Mouse (Mus musculus): ENCODE measurements at regions not wholly inside any gene's neighbourhood (a gene's known extent, or its start where the extent isn't known, plus 50 kb on each side); places are given as distances from the start of the nearest gene placed in this dataset.

DNA sequence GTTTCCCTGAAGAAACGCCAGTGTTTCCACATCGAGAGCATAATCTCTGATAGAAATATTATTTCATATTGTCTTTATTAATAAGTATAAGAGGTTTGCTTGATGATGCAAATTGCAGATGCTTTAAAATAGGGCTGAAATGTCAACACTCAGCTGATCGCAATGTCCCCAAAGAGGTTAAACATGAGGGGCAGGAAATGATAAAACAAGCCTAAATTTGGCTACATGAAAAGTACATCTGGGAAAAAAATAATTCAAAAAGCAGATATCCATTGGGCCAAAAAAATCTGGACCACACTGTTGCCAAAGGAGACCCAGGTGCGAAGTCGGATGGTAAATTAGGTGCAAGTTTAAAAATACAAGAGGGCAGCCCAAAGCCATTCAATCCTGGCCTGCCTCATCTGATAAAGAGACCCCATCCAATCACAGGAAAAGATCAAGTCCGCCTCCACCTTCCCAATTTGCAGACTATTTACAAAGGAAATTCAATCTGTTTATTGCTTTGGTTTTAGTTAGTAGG, 229.2 kb downstream of the Icos start:
- WGBS = 90% methylated on average over 6 of the region's 6 CpGs
- no peaks in the 10 kb centered on the region for H3K9me3 ChIP-seq (ENCODE audit: control insufficient read depth, low read length)
- H3K36me3 ChIP-seq (ENCODE audit: control insufficient read depth, insufficient read depth, low read length) = no peaks in the 10 kb centered on the region
- ATAC-seq (ENCODE audit: low FRiP score) = no peak
- no peak overlapping the region for H3K27ac ChIP-seq (ENCODE audit: low read depth, low read length)
- no peak overlapping the region for H3K9ac ChIP-seq (ENCODE audit: low read length)
- H3K4me3 ChIP-seq (ENCODE audit: low read depth, low read length) = no peak overlapping the region
- no peak for DNase-seq (ENCODE audit: low spot score, missing footprints)
- H3K27me3 ChIP-seq (ENCODE audit: control insufficient read depth, insufficient read depth, low read length) = no peaks in the 10 kb centered on the region
- H3K4me1 ChIP-seq (ENCODE audit: control insufficient read depth, insufficient read depth, low read length) = peaks cover 6% of the 10 kb centered on the region
- H3K4me2 ChIP-seq = no peak overlapping the region

DNA sequence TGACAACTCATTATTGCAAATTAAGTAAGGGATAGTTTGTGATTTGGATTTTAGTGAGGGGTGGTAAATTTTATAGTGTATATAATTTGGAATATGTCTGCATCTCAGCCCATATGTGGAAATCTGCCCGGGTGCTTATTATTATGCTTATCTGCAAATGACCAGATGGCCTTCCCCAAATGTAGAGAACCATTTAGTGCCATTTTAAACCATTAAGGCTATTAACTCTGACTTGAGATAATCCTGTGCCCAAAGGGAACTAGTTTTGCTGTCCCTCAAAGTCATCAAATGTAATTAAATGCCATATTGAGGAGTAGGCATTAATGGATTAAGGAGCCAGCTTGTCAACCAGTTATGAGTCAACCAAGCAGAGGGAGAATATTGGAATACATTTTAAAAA, 230.7 kb downstream of the Icos start:
- no peak overlapping the region for H3K4me2 ChIP-seq
- H3K4me1 ChIP-seq (ENCODE audit: control insufficient read depth, insufficient read depth, low read length) = peaks cover 2% of the 10 kb centered on the region
- DNase-seq (ENCODE audit: low spot score, missing footprints) = no peak
- ATAC-seq (ENCODE audit: low FRiP score) = no peak
- no peak overlapping the region for H3K4me3 ChIP-seq (ENCODE audit: low read depth, low read length)
- no peaks in the 10 kb centered on the region for H3K36me3 ChIP-seq (ENCODE audit: control insufficient read depth, insufficient read depth, low read length)
- H3K9ac ChIP-seq (ENCODE audit: low read length) = no peak overlapping the region
- H3K27me3 ChIP-seq (ENCODE audit: control insufficient read depth, insufficient read depth, low read length) = no peaks in the 10 kb centered on the region
- H3K27ac ChIP-seq (ENCODE audit: low read depth, low read length) = no peak overlapping the region
- WGBS = 73% methylated on average over 1 of the region's 1 CpGs
- H3K9me3 ChIP-seq (ENCODE audit: control insufficient read depth, low read length) = no peaks in the 10 kb centered on the region

DNA sequence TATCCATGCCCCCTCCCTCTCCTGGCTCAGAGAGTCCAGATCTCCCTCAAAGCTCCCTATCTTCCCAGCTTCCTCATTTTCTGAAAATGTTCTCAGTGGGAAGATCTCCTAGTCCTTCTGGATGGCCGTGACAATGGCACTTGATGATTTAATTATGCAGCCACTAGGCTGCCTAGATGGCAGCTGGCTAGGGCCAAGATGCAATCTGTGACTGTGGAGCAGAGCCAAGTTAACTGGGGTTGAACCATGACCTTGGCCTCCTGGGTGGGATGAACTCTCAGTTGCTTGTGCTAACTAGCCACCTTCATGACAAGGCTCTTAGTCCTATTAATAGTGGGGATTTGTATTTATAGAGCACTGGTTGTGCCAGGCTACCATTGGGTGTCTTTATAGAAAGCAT, 243.4 kb downstream of the Icos start:
- no peaks in the 10 kb centered on the region for H3K4me1 ChIP-seq (ENCODE audit: control insufficient read depth, insufficient read depth, low read length)
- no peak overlapping the region for H3K27ac ChIP-seq (ENCODE audit: low read depth, low read length)
- ATAC-seq (ENCODE audit: low FRiP score) = no peak
- H3K27me3 ChIP-seq (ENCODE audit: control insufficient read depth, insufficient read depth, low read length) = no peaks in the 10 kb centered on the region
- DNase-seq (ENCODE audit: low spot score, missing footprints) = no peak
- H3K4me3 ChIP-seq (ENCODE audit: low read depth, low read length) = no peak overlapping the region
- 64% methylated on average over 1 of the region's 1 CpGs for WGBS
- H3K9ac ChIP-seq (ENCODE audit: low read length) = no peak overlapping the region
- no peaks in the 10 kb centered on the region for H3K36me3 ChIP-seq (ENCODE audit: control insufficient read depth, insufficient read depth, low read length)
- no peaks in the 10 kb centered on the region for H3K9me3 ChIP-seq (ENCODE audit: control insufficient read depth, low read length)
- H3K4me2 ChIP-seq = no peak overlapping the region

DNA sequence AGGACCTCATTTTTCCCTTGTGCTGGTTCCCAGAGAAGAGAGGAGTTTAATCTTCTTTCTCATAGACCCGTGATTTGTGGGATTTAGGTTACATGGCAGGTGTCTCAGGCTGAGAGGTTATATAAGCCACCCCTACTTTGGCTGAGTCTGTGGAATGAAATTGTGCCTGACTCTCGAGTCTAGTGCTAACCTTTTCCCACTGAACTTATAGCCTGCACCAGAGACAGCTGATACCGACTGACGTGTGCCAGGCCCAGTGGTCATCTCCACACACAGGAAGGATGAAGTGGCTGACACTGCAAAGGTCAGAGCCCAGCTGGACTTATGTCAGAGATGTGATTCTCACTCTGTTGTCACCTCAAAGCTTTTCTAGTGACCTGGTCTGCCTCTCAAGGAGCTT, 251.2 kb downstream of the Icos start:
- DNase-seq (ENCODE audit: low spot score, missing footprints) (no peak), ATAC-seq (ENCODE audit: low FRiP score) (no peak)
- Histone ChIP-seq H3K9me3 (ENCODE audit: control insufficient read depth, low read length) (no peaks in the 10 kb centered on the region), H3K27ac (ENCODE audit: low read depth, low read length) (no peak overlapping the region), H3K4me3 (ENCODE audit: low read depth, low read length) (no peak overlapping the region), H3K9ac (ENCODE audit: low read length) (no peak overlapping the region), H3K27me3 (ENCODE audit: control insufficient read depth, insufficient read depth, low read length) (no peaks in the 10 kb centered on the region), H3K4me1 (ENCODE audit: control insufficient read depth, insufficient read depth, low read length) (peaks cover 3% of the 10 kb centered on the region), H3K4me2 (no peak overlapping the region), H3K36me3 (ENCODE audit: control insufficient read depth, insufficient read depth, low read length) (no peaks in the 10 kb centered on the region)
- WGBS = 75% methylated on average over 4 of the region's 4 CpGs

DNA sequence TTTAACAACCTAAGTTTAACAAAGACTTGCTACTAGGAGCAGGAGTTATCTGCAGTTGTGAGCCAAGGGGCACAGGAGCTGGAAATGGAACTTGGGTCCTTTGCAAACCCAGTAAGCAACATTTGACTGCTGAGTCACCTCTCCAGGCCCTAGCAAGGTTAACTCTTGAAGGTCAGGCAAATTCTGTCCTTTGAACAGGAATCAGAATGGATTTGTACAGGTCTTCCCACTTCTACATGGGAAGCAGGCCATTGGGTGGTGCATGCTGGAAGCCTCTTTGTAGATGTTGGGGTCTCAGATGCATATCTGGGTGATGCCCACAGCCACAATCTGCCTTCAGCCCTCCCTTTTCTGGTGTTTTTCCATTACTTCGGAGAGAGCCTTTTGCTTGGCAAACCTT, 255.3 kb downstream of the Icos start:
- Histone ChIP-seq H3K4me3 (ENCODE audit: low read depth, low read length) (no peak overlapping the region), H3K27me3 (ENCODE audit: control insufficient read depth, insufficient read depth, low read length) (no peaks in the 10 kb centered on the region), H3K4me1 (ENCODE audit: control insufficient read depth, insufficient read depth, low read length) (peaks cover 7% of the 10 kb centered on the region), H3K9ac (ENCODE audit: low read length) (no peak overlapping the region), H3K4me2 (no peak overlapping the region), H3K36me3 (ENCODE audit: control insufficient read depth, insufficient read depth, low read length) (no peaks in the 10 kb centered on the region), H3K9me3 (ENCODE audit: control insufficient read depth, low read length) (no peaks in the 10 kb centered on the region), H3K27ac (ENCODE audit: low read depth, low read length) (no peak overlapping the region)
- no peak for DNase-seq (ENCODE audit: low spot score, missing footprints)
- ATAC-seq (ENCODE audit: low FRiP score) = no peak
- WGBS = 91% methylated on average over 1 of the region's 1 CpGs

DNA sequence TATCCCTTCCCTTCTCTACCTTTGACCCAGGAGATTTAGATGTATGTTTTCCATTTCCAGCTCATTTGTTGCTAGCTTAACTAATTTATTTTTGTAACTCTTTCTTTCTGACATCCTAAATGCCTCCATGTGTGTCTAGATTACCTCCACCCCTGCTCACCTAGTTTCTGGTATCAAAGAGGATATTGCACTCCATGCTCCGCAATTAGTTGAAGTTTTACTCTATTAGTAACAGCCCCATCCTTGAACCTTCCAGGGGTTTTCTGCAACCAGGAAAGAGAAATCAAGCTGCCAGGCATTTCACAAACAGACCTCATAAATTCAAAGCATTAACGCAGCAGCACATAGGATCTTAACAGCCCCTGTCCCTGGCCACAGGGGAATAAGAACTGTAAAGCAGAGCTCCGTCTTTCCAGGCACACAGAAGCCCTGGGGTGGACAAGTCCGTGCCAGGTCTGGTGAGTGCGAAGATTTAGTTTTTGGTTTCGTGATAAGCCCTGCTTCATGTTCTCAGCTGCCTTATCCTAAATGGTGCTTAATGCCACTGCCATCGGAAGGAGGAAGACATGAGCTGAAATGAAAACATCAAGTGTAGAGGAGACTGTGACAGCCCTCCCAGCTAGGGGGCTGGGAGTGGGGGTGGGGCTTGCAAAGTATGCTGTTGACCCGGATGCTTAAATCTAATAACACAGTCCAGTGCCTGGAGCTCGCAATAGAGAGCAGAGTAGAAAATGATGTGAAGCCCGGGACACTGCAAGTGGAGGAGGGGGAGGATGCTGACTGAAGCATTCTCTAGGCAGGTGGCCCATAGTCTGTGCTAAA, 256.0 kb downstream of the Icos start:
- DNase-seq (ENCODE audit: low spot score, missing footprints) = peak; percentile 81
- Histone ChIP-seq H3K27me3 (ENCODE audit: control insufficient read depth, insufficient read depth, low read length) (no peaks in the 10 kb centered on the region), H3K4me2 (peak overlapping the region; percentile 26), H3K4me3 (ENCODE audit: low read depth, low read length) (no peak overlapping the region), H3K4me1 (ENCODE audit: control insufficient read depth, insufficient read depth, low read length) (peaks cover 7% of the 10 kb centered on the region), H3K36me3 (ENCODE audit: control insufficient read depth, insufficient read depth, low read length) (no peaks in the 10 kb centered on the region), H3K9me3 (ENCODE audit: control insufficient read depth, low read length) (no peaks in the 10 kb centered on the region), H3K27ac (ENCODE audit: low read depth, low read length) (no peak overlapping the region), H3K9ac (ENCODE audit: low read length) (no peak overlapping the region)
- WGBS = 31% methylated on average over 10 of the region's 10 CpGs
- peak; percentile 59; the same call in 1 of the 2 replicates for ATAC-seq (ENCODE audit: low FRiP score)

DNA sequence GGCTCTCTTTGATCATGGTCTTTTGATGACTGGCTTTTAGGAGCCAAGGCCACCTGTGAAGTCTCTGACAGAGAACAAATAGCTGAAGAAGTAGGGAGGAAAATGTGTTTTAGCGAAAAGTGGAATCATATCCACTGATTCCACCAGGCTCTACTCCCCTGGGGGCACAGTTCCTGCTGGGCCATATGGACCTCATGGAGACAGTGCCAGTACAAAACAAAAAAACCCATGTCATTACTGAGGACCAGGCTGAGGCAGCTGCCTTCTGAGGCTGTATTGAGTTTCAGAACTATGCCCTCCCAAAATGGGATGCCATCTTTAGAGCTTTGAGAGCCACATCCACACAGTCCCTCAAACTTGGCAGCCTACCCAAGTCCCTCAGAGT, 256.6 kb downstream of the Icos start:
- peak overlapping the region; percentile 26; the same call in 1 of the 2 replicates for H3K4me2 ChIP-seq
- H3K27me3 ChIP-seq (ENCODE audit: control insufficient read depth, insufficient read depth, low read length) = no peaks in the 10 kb centered on the region
- H3K9ac ChIP-seq (ENCODE audit: low read length) = no peak overlapping the region
- WGBS = 5% methylated on average over 1 of the region's 1 CpGs
- ATAC-seq (ENCODE audit: low FRiP score) (no peak), DNase-seq (ENCODE audit: low spot score, missing footprints) (no peak)
- H3K4me1 ChIP-seq (ENCODE audit: control insufficient read depth, insufficient read depth, low read length) = peaks cover 7% of the 10 kb centered on the region
- H3K4me3 ChIP-seq (ENCODE audit: low read depth, low read length) = no peak overlapping the region
- H3K9me3 ChIP-seq (ENCODE audit: control insufficient read depth, low read length) = no peaks in the 10 kb centered on the region
- H3K36me3 ChIP-seq (ENCODE audit: control insufficient read depth, insufficient read depth, low read length) = no peaks in the 10 kb centered on the region
- H3K27ac ChIP-seq (ENCODE audit: low read depth, low read length) = no peak overlapping the region

DNA sequence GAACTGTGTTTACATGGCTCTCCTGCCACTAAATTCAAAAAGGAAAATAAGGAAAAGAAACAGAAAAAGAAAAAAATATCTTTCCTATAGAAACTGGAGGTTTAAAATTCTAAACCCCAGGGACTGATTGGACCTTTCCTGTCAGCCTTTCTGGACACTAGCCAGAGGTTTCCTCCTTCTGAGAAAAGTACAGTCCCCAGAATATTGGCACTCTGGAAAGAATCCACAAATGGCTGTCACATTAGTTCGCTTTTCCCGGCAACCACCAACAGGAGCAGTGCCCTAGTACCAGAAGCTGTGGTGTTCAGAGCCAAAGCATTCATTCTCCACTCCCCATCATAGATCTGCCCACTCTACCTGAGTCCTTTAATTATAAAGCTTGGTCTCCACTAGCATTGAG, 258.8 kb downstream of the Icos start:
- Histone ChIP-seq H3K36me3 (ENCODE audit: control insufficient read depth, insufficient read depth, low read length) (no peaks in the 10 kb centered on the region), H3K9ac (ENCODE audit: low read length) (no peak overlapping the region), H3K9me3 (ENCODE audit: control insufficient read depth, low read length) (no peaks in the 10 kb centered on the region), H3K27ac (ENCODE audit: low read depth, low read length) (no peak overlapping the region), H3K4me3 (ENCODE audit: low read depth, low read length) (no peak overlapping the region), H3K4me1 (ENCODE audit: control insufficient read depth, insufficient read depth, low read length) (peaks cover 7% of the 10 kb centered on the region), H3K4me2 (no peak overlapping the region), H3K27me3 (ENCODE audit: control insufficient read depth, insufficient read depth, low read length) (no peaks in the 10 kb centered on the region)
- WGBS = 96% methylated on average over 2 of the region's 2 CpGs
- DNase-seq (ENCODE audit: low spot score, missing footprints) (no peak), ATAC-seq (ENCODE audit: low FRiP score) (no peak)

DNA sequence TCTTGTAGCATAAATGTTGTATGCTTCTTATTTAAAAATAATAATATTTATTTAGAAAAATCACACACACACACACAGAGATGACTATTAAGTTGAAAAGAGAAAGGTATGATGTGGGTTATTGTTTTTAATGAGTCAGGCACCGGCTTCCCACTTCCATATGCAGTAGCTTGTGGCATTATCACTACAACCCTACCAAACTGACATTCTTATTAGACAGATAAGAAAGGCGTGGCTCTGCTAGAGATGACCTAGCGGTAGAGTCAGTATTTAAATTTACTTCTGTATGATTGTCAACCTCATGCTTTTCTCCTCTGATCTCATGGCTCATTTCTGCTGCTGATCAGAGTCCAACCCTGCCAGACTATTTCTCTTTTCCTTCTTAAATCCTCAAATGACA, 260.9 kb downstream of the Icos start:
- Histone ChIP-seq H3K36me3 (ENCODE audit: control insufficient read depth, insufficient read depth, low read length) (no peaks in the 10 kb centered on the region), H3K4me2 (no peak overlapping the region), H3K4me1 (ENCODE audit: control insufficient read depth, insufficient read depth, low read length) (peaks cover 7% of the 10 kb centered on the region), H3K27me3 (ENCODE audit: control insufficient read depth, insufficient read depth, low read length) (no peaks in the 10 kb centered on the region), H3K9me3 (ENCODE audit: control insufficient read depth, low read length) (no peaks in the 10 kb centered on the region), H3K27ac (ENCODE audit: low read depth, low read length) (no peak overlapping the region), H3K4me3 (ENCODE audit: low read depth, low read length) (no peak overlapping the region), H3K9ac (ENCODE audit: low read length) (no peak overlapping the region)
- ATAC-seq (ENCODE audit: low FRiP score) = no peak
- DNase-seq (ENCODE audit: low spot score, missing footprints) = no peak
- 92% methylated on average over 3 of the region's 3 CpGs for WGBS
